Mouse (Mus musculus) left cerebral cortex, adult 18-20 months (tissue): ENCODE data around the gene Zfp46. TPM values are rescaled to one million over a fixed set of nuclear protein-coding genes. Genes with fewer than 3 reads are reported as not detected.

Source experiments
- DNase-seq, 2 experiments: peaks; one replicate each; pipeline ENCODE4 v3.0.0; 2021 to 2022; ENCODE audit warnings: low spot score in 2 of 2, mixed read lengths in 1 of 2
- long read RNA-seq, 2 experiments: library from polyadenylated mRNA; stranded (forward); transcript quantifications; one replicate each; pipeline ENCODE4 v2.0.0; 2021
- total RNA-seq, 2 experiments: library from RNA; stranded (reverse); gene quantifications; 2 replicates each; pipeline ENCODE4 v1.2.3; 2021

Gene Zfp46
- 10 to 100 TPM; 41.5 to 43.6 TPM for total RNA-seq
- long read RNA-seq, experiment 1, full-length matches to known transcripts, result 9 of 19 reads
- long read RNA-seq, experiment 1, partial matches to known transcripts, result 1 of 19 reads
- long read RNA-seq, experiment 1, other reads (novel, unspliced or antisense), result 9 of 19 reads
- long read RNA-seq, experiment 2, full-length matches to known transcripts, result 6 of 10 reads
- long read RNA-seq, experiment 2, partial matches to known transcripts, result 0 of 10 reads
- long read RNA-seq, experiment 2, other reads (novel, unspliced or antisense), result 4 of 10 reads

DNA sequence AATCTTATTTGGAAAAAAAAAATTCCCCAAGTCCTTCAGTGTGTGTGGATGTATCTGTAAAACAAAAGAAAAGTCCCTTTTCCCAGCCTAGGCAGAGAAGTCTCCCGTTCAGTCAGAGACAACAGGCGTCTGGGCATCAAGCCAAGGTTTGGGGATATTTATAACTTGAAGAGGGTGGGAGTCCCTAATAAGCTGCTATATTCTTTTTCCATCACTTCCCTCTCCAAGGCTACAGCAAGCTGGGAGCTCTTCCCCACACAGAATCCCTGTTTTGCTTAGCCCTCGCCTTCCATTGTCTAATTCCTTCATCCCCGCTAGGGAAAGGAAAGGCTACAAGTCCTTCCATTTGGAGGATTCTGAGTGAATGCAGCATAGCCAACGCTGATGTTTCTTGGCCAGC, at the start of gene Zfp46:
Zfp46 (plus strand) TSS at position 229 of the 400 bp plus-strand sequence.
- peak; percentile 84 to 85 for DNase-seq

DNA sequence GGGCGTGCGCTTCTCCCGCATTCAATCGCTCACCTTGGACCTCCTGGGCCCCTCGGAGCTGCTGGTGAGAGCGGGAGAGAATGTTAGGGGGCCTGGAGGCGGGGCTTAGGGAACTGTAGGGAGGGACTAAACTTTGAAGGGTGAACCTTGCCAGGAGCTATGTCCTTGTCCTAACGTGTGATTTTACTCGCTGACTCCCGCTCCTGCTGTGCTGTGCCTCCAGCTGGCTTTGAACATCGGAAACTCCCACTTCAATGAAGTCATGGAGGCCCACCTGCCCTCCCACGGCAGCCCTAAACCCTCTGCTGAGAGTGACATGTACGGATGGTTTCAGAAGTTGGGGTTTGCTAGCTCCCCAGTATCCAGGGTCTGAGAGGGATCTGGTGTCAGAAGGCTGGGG, 45.8 kb upstream of the Zfp46 start:
- no peak for DNase-seq

DNA sequence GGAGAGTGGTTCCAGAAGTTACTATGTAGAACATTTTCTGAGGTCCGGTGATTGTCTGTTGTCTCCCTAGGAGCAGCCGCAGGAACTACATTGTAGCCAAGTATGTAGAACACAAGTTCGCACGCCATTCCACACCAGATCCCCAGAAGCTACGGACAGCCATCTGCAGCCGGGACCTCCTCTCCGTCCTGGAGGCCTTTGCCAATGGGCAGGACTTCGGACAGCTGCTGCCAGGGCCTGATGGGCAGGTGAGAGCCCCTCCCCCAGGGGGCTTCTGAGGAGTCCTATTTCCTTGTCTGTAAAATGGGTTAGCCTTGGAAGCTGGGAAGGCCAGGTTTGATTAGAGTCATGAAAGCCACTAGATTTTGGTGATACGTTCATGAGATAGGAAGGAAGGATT, 45.4 kb upstream of the Zfp46 start:
- DNase-seq, result no peak

DNA sequence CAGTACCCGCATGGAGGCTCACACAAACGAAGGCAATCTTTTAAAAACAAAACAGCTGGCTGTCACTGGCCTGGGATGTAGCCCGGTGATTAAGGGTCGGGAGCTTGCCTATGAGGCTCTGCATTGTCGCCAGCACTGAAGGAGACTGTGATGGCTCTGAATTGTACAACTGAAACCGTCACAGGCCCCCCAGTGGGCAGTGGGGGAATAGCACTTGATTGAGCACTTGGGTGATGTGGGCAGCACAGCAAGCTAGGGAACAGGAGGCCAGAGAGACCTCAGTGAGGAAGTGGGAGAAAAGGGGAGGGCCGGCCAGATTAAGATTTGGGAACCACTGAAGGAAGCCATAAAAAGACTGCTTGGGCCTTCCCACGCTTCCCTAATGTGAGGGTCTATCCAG, 44.9 kb upstream of the Zfp46 start:
- peak; percentile 83 to 84 for DNase-seq

DNA sequence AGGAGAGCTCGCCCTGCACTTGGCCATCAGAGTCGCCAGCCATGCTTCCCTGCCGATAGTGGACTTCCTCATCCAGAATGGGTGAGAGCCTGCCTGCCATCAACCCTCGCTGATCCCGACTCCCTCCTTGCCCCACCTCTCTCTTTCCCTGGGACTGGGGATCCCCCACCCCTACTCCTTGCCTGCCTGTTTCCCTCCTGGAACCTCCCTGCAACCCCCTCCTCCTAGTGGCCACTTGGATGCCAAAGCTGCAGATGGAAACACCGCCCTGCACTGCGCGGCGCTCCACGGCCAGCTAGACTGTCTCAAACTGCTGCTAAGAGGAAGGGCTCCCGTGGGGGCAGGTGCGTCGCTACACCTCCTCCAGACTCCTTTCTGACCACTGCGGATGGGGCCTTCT, 44.4 kb upstream of the Zfp46 start:
- DNase-seq, result no peak

DNA sequence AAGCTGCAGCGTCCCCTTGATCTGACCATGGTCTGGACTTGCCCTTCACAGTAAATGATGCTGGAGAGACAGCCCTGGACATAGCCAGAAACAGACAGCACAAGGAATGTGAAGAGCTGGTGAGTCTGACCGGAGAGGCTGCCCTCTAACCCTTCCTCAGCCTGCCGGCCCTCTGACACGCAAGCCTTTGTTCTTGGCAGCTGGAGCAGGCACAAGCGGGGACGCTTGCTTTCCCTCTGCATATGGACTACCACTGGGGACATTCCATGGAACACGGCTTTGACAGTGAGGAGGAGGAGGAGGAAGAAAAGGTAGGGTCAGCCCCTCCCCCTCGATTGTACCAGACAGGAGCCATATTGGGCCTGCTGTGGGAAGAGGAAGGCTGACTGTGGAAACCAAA, 43.5 kb upstream of the Zfp46 start:
- DNase-seq, result no peak

DNA sequence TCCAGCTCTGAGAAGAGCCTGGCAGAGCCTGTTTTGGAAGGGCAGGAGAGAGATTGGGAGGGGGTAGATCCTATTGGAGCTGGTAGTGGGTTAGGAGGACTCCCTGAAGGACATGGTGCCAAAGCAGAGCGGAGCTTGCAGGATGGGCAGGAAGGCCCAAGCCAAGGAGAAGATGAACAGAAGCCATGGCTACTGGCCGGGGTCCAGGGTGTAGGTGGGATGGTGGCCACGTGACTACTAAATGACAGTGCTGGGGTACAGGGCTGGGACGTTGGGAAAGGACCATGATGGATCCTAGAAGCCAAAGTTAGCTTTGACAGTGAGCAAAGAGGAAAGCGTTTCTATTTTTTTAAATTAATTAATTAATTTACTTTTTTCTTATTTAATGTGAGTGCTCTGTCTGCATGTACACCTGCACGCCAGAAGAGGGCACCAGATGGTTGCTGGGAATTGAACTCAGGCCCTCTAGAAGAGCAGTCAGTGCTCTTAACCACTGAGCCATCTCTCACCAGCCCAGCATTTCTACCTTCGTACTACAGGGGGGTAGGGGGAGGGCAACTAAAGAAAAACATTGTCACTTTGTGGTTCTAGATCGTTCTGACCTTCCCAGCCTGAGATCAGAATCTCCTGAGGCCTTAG, 42.3 kb upstream of the Zfp46 start:
- DNase-seq, result no peak

DNA sequence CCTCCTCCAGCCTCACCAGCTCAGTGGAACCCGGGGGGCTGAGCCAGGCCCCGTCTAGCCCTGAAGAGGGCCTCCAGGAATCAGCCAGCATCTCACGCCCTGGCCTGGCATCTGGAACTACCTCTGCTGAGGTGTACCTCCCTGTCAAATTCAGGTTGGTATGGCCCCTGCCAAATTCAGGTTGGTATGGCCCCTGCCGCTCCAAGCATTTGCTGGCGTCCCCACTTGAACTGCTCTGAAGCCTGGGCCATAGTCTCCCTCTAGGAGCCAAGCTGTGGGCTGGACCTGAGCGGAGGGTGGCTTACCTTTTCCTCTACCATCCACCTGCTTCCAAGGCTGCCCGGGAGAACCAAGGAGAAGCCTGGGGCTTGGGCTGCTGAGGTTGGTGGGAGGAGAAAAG, 41.8 kb upstream of the Zfp46 start:
- no peak for DNase-seq

DNA sequence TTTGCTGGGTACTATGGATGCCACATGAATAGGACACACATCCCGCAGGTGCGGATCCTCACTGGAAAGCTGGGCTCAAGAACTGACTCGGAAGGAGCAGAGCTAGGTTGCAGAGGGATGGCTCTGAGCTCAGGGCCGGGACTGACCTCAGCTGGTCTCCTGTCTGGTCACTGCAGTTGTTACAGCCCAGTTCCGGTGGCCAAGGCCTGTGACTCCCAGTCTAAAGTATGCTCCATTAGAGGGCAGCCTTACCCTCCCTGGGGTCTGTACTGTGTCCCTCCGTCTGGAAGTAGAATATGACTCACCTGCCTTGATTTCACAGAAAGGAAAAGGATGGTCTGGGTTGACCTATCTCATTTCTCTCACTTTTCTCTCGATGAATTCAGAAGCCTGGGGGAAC, 40.3 kb upstream of the Zfp46 start:
- DNase-seq, result no peak

DNA sequence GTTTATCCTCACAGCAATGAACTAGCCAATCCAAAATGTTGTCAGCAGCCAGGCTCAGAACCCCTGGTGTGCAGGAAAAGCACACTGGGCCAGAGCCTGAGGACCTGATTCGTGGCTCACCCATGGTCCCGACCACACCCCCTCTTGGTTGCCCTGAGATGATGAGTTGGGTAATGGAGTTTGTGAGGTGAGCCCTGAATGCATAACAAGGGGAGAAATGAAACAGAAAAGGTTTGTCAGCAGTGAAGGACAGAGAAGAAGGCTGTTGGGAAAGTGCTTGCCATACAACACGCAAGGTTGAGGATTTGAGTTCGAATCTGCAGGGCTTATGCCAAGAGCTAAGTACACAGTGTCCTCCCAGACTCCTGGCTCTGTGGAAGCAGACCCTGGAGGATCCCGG, 38.8 kb upstream of the Zfp46 start:
- DNase-seq, result no peak

DNA sequence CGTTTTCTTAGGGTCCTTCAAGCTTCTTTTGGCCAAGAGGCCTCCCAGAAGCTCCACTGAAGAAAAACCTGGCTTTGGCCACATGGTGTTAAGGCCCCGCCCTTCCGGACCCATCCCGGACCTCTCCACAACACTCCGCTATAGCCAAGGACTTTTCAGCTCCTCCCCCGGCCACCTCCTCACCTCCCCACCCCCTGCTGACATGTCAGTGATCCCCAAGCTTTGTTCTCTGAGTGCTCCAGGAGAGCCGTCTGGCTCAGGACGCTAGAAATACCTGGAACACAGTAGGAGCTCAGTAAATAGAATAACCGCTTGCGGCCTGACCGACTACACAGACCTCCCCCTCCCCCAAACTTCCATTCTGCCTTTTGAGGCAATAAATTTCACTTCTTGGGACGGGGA, 37.9 kb upstream of the Zfp46 start:
- DNase-seq, result no peak

DNA sequence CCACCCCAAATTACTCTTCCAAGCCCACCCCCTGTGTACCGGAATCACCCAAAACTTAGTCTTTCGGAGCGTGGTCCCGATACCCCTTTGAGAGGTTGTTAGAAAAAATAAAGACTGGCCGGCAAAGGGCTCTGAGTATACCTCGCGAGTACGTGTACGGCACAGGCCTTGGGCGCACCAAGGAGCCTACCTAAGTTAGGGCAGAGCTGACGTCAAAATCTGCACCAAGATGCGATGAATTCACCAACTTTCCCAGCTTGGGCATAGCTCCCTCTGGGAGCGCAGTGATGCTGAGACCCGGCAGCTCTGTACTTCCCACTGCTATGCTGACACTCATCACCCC, 37.1 kb upstream of the Zfp46 start:
- no peak for DNase-seq

DNA sequence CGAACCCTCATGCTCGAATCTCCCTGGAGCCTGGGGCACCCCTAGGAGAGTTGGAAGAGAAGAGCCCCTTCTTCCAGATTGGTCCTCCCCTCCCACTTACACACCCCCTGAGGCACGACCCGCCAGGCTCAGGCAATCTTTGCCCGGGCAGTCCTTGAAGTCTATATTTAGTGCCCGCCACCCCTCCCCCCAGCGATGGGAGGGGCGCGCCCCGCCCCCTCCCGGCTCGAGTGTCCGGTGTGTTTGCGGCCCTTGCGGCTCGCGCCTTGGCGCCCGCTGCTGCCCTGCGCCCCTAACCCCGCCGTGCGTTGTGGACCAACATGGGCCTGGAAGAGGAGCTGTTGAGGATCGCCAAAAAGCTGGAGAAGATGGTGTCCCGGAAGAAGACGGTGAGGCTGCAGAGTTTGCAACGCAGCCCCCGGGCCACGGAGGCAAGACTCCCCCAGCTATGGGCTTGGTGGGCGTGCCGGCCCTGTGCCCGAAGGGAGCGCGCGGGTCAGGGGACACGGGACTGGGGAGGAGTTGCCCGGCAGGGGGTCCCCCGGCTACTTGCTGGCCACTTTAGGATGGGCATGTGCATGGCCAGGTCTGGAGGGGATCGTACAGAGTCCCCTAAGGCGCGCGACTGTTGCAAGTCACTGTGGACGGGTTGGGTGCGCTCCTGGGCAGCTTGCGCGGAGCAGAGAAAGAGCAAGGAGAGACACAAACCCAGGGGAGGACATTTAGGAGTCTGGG, 36.6 kb upstream of the Zfp46 start, which contains the start of gene Tcea3:
Tcea3 (plus strand) TSS at position 1 of the 735 bp plus-strand sequence.
- DNase-seq, result no peak

DNA sequence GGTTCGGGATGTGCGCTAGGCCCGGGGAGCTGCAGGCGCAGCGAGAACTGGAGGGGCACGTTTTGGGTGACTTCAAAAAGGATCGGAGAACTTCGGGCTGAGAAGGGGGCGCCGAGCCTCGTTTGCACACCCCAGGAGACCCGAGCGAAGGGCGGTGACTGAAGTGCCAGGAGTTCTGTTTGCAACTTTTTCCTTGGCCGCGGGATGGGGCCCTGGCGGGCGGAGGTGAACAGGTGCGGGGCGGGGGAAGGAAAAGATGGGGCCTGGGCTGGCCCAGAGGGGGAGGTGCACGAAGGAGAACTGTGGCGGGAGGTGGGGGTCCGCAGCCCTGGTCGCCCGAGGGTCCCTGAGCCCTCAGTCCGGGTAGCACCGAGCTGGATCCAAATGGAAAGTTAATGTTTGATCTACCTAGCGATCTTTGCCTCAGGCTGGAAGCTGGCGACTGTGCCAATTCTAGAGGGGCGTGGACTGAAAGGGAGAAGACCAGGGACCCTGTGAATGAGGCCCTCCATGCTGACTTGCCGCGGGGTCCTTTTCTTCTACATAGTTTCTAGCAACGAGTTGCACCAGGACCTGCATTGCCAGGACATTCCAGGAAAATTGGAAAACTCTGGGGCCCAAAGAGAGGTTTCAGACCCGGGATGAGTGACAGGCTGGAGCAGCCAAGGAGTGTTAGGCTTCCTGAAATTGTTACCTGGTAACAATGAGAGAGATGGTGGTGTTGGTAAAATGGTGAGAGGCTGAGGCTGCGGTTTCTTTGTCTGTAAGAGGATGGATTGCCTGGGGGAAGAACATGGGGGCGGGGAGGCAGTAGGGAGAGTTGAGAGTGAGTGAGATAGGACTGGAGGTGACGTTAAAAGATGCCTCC, 35.8 kb upstream of the Zfp46 start:
- DNase-seq, result no peak

DNA sequence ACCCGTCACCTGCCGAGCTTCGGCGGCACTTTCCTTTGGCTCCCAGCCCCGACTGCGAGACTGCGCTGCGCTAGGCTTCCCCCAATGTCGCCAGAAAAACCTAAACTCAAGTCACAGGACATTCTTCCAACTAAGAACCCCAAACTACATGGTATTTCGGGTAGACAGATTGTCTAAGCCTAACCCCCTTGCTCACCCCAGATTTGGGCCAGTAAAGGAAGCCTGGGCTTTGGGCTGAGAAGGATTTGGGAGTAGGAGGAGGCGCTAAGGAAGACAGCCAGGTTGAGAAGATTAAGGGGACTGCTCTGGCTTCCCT, 35.2 kb upstream of the Zfp46 start:
- no peak for DNase-seq

DNA sequence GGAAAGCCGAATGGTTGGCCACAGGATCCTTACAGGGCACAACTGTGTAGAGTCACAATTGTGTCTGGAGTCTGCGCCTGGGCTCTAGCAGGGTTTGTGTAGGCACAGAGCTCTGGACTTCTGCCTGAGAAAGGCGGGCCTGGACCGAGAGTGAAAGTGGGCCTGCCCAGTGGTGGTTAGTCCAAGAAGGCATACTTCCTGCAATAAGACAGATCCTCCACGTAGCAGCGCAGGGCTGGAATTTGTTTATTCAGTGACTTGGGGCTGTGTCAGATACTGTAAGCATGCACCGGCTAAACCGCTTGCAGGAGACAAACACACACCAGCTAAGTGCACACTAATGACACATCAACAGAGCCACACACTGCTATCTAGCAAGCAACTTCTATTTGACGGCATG, 34.7 kb upstream of the Zfp46 start:
- peak in 1 of 2 experiments; percentile 20 for DNase-seq

DNA sequence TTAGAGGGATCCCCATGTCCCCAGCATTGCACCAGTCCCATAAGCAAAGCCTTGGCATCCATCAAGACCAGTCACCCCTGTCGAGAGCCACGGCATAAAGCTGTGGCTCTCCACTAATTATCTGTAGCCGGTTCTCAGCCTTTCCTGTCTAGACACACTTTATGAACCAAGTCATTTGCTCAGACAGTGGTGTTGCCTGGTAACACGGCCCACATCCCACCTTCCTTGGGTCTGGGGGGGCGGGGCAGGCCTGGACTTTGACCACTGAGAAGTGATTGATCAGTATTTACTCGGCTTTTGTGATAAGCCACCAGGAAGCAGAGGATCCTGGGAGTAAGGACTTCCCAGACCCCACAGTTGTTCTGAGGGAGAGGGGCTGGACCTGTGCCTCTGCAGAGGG, 28.6 kb upstream of the Zfp46 start:
- DNase-seq, result no peak

DNA sequence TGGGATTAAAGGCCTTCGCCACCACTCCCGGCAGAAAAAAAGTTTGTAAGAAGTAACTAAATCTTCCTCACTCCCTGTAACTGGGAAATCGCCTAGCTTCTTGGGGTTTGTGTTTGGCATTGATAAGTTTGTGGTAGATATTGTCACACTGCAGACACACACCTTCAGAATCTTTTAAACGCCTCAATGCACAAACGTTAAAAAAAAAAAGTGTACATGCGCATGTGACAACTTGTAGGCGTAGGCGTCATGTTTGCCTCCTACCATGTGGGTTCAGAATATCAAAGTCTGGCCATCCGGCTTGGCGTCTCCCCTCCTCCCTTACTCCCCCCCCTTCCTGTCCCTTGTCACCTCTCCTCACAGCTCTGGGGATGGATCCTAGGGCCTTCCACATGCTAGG, 27.8 kb upstream of the Zfp46 start:
- DNase-seq, result no peak

DNA sequence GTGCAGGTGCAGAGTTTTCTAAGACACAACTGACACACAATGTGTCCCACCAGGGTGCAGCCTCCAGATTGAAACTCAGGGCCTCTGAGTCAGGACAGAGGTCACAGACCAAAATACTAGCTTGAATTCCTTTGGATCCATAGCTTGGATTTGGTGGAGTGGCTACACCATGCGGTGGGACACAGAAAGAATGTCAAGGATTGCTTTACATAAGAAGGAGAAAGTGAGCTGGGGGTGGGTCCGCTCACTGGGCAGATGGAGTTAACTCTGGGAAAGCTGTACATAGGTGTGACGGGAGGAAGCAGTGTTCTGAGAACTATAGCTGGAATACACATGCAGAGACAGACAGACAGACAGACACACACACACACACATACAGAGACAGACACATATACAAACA, 24.6 kb upstream of the Zfp46 start:
- no peak for DNase-seq

DNA sequence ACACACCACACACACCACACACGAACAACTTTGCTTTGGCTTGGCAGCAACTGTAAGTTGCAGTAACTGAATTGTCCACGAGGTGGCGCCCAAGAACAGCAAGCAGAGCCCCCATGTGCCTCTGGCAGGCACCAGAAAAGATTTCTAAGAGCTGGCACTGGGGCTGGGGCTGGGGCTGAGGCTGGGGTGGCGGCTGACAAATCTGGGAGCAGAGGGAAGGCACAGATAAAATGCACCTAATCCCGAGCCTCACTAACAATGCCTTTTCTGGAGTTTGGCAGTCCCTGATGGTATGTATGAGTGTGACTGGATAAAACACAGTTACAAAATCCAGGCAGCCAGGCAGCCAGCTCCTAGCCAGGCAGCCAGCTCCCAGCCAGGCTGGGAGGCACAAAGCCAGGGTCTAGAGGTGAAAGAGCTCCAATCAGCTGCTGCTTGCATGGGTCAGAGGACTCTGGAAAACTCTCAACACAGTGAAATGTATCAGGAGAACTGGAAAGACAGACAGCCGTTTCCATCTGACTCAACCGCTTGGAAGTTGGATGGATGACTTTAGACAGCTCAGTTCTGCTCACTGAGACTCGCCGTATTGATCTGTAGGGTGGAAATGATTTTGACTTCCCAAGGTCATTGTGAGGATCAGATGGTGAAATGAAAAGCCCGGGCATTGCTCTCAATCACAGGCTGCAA, 23.8 kb upstream of the Zfp46 start:
- DNase-seq, result peak; percentile 73 to 91

DNA sequence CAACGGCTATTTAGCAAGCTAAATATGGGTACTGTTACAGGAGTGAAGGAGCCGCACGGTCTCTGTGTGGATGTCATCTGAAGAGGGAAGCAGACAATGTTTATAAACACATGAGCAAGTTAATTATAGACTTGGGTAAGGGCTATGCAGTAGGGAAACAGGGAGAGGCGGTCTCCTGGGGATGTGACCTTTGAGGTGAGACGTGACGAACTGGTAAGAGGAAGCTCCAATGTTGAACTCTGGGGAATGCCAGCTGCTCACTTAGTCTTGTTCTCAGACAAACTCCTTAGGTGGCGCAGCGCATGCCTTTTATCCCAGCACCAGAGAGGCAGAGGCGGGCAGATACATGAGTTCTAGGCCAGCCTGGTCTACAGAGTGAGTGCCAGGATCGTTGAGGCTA, 22.6 kb upstream of the Zfp46 start:
- DNase-seq, result no peak
